Mouse (Mus musculus): ENCODE data around the gene Iqcg.

DNA sequence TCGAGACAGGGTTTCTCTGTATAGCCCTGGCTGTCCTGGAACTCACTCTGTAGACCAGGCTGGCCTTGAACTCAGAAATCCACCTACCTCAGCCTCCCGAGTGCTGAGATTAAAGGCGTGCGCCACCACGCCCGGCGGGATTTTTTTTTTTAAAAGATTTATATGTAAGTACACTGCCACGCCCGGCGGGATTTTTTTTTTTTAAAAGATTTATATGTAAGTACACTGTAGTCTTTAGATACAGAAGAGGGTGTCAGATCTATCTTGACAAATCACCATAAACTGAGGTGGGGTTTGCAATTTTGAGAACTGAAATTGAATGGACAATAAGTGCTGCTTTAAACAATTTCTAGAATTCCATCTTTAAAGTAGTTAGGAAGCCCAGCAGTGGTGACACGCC is 5.4 kb upstream of the Iqcg start:
- TF ChIP-seq POLR2A (IDR thresholded peaks at IDR 0.05; ENCODE audit: insufficient read length, low read depth) (no peak), TCF12 (IDR thresholded peaks at IDR 0.05; ENCODE audit: insufficient read depth, poor library complexity, severe bottlenecking) (no peak), USF1 (IDR thresholded peaks at IDR 0.05; ENCODE audit: low read depth) (no peak), SRF (IDR thresholded peaks at IDR 0.05; ENCODE audit: control insufficient read depth, insufficient read length, low read depth) (no peak), TCF3 (IDR thresholded peaks at IDR 0.05; ENCODE audit: insufficient read length, low read depth) (no peak), E2F4 (IDR thresholded peaks at IDR 0.05; ENCODE audit: insufficient read depth) (no peak), MAX (IDR thresholded peaks at IDR 0.05; ENCODE audit: low read depth) (no peak)

Measured in myocyte (in vitro differentiated cells).